7 mouse cellular contexts compared by ENCODE assay signal in the genomic region with DNA sequence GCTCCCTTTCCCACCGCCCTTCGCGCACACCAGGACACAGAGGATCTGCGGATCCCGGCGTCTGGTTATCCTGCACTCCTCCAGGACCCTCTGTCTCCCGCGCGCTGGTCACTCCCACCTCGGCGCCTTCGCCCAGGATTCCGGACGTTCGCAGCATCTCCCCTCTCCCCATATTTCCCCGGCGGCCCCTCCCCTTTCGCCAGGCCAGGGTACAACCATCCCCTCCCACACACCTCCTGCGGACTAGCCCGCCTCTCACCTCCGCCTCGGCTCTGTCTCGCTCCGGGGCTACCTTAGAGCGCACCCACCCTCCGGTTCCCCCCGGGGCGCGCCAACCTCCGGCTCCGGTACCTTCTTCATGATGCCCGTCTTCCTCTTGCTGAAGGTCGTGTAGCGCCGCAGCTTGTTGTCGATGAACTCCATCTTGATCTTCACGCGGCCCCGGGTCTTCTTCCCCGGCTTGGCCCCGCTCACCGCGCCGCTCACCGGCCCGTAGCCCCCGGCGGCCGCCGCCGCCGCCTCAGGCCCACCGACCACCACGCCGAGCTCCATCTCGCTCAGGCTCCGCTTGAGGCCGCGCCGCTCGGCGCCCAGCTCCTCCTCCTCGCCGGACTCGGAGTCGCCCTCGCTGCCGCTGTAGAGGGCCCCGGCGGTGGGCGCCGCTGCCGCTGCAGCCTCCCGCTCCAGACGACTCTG. TPM values are rescaled to one million over a fixed set of nuclear protein-coding genes. Genes with fewer than 3 reads are reported as not detected.
A peak's percentile ranks its signal among the peaks of the same experiment; 100 is the strongest.
DNase-seq lines count a peak whose midpoint lies in the region; ATAC-seq and TF ChIP-seq lines count a peak whose summit lies in the region.

No protein-coding gene starts in this region.

- no peak for TF ChIP-seq POLR2A in ES-Bruce4 (IDR thresholded peaks at IDR 0.05; ENCODE audit: insufficient read depth, low read length)

- H3K27ac ChIP-seq in ES-Bruce4 (ENCODE audit: insufficient read depth, low read length) = no peak overlapping the region
- peak overlapping the region; percentile 98 for H3K27ac ChIP-seq in heart, embryonic 12.5 days (ENCODE audit: poor library complexity, severe bottlenecking)
- peak overlapping the region; percentile 74 for H3K27ac ChIP-seq in midbrain, embryonic 11.5 days (ENCODE audit: low read depth, low read length)
- peak overlapping the region; percentile 93 for H3K27ac ChIP-seq in stomach, embryonic 16.5 days (ENCODE audit: low read length)

- H3K9ac ChIP-seq in ES-Bruce4 (ENCODE audit: low read depth, poor library complexity, severe bottlenecking) = peak overlapping the region; percentile 98
- peak overlapping the region; percentile 100 for H3K9ac ChIP-seq in heart, embryonic 12.5 days
- peak overlapping the region; percentile 96 for H3K9ac ChIP-seq in midbrain, embryonic 11.5 days (ENCODE audit: low read length)
- peak overlapping the region; percentile 100 for H3K9ac ChIP-seq in stomach, embryonic 16.5 days (ENCODE audit: low read length)

- ATAC-seq in heart, embryonic 12.5 days (ENCODE audit: insufficient number of reproducible peaks, low FRiP score) = no peak
- peak; percentile 5 for ATAC-seq in midbrain, embryonic 11.5 days (ENCODE audit: low FRiP score)
- ATAC-seq in stomach, embryonic 16.5 days (ENCODE audit: insufficient read depth, low FRiP score) = no peak

- under 1% methylated on average over 73 of the region's 75 CpGs for WGBS in heart, embryonic 12.5 days
- WGBS in midbrain, embryonic 11.5 days = under 1% methylated on average over 73 of the region's 75 CpGs
- under 1% methylated on average over 75 of the region's 75 CpGs for whole genome bisulfite sequencing in stomach, embryonic 16.5 days

- H3K36me3 ChIP-seq in ES-Bruce4 (ENCODE audit: control insufficient read depth, insufficient read depth, low read length, poor library complexity, severe bottlenecking) = 0 out of 2 replicates have a peak, but pooled peaks cover 4% of the 10 kb centered on the region
- H3K36me3 ChIP-seq in heart, embryonic 12.5 days = peaks cover 24% of the 10 kb centered on the region
- H3K36me3 ChIP-seq in midbrain, embryonic 11.5 days (ENCODE audit: control insufficient read depth, insufficient read depth, low read length) = peaks cover 12% of the 10 kb centered on the region
- peaks cover 6% of the 10 kb centered on the region for H3K36me3 ChIP-seq in stomach, embryonic 16.5 days (ENCODE audit: control insufficient read depth, insufficient read depth, low read length)

- peaks cover 3% of the 10 kb centered on the region for H3K4me1 ChIP-seq in ES-Bruce4 (ENCODE audit: control insufficient read depth, insufficient read depth, low read length)
- H3K4me1 ChIP-seq in heart, embryonic 12.5 days (replicated peaks) = peaks cover 41% of the 10 kb centered on the region
- H3K4me1 ChIP-seq in midbrain, embryonic 11.5 days (ENCODE audit: control insufficient read depth, insufficient read depth, low read length) = peaks cover 26% of the 10 kb centered on the region
- H3K4me1 ChIP-seq in stomach, embryonic 16.5 days (ENCODE audit: control insufficient read depth, insufficient read depth, low read length) = peaks cover 23% of the 10 kb centered on the region

- H3K4me2 ChIP-seq in heart, embryonic 12.5 days = peak overlapping the region; percentile 83
- H3K4me2 ChIP-seq in midbrain, embryonic 11.5 days = peak overlapping the region; percentile 91
- peak overlapping the region; percentile 88 for H3K4me2 ChIP-seq in stomach, embryonic 16.5 days (ENCODE audit: low read depth, low read length)

- no peak for TF ChIP-seq CTCF in ES-Bruce4 (IDR thresholded peaks at IDR 0.05; ENCODE audit: low read depth, low read length)

- H3K9me3 ChIP-seq in ES-Bruce4 (replicated peaks; ENCODE audit: control insufficient read depth, insufficient read depth, low read length, poor library complexity, severe bottlenecking) = no peaks in the 10 kb centered on the region
- no peaks in the 10 kb centered on the region for H3K9me3 ChIP-seq in heart, embryonic 12.5 days (replicated peaks)
- H3K9me3 ChIP-seq in midbrain, embryonic 11.5 days (ENCODE audit: control insufficient read depth, low read length) = no peaks in the 10 kb centered on the region
- no peaks in the 10 kb centered on the region for H3K9me3 ChIP-seq in stomach, embryonic 16.5 days (replicated peaks; ENCODE audit: control insufficient read depth, low read length)

- H3K4me3 ChIP-seq in ES-Bruce4 (ENCODE audit: low read depth, low read length) = peak overlapping the region; percentile 84
- peak overlapping the region; percentile 98 for H3K4me3 ChIP-seq in heart, embryonic 12.5 days
- peak overlapping the region; percentile 98 for H3K4me3 ChIP-seq in midbrain, embryonic 11.5 days (ENCODE audit: low read depth, low read length)
- peak overlapping the region; percentile 97 for H3K4me3 ChIP-seq in stomach, embryonic 16.5 days (replicated peaks; ENCODE audit: low read length)

- DNase-seq in A20 (ENCODE audit: low read depth, low spot score) = peak; percentile 58
- peak; percentile 61 to 69 for DNase-seq in cerebellum, postnatal 25 days
- DNase-seq in kidney, postnatal 25 days = peak; percentile 25 to 65
- peak; percentile 94 for DNase-seq in midbrain, embryonic 11.5 days (ENCODE audit: low spot score, missing footprints)

- H3K27me3 ChIP-seq in ES-Bruce4 (ENCODE audit: control insufficient read depth, insufficient read depth, low read length, poor library complexity, severe bottlenecking) = no peaks in the 10 kb centered on the region
- no peaks in the 10 kb centered on the region for H3K27me3 ChIP-seq in heart, embryonic 12.5 days (replicated peaks)
- H3K27me3 ChIP-seq in midbrain, embryonic 11.5 days (ENCODE audit: control insufficient read depth, insufficient read depth, low read length) = no peaks in the 10 kb centered on the region
- H3K27me3 ChIP-seq in stomach, embryonic 16.5 days (ENCODE audit: control insufficient read depth, insufficient read depth, low read length) = no peaks in the 10 kb centered on the region

- TF ChIP-seq EP300 in ES-Bruce4 (IDR thresholded peaks at IDR 0.05; ENCODE audit: insufficient read depth, low read depth, low read length) = no peak

RNA-seq across cellular contexts. Expression of gene Srf, which starts 0.8 kb away (rescaled TPM):
- polyA plus RNA-seq in ES-Bruce4 (2011; ENCODE audit: insufficient read depth, insufficient read length, low read depth, missing spikeins) = 40.5 and 42.0 TPM in 2 replicates
- 15.0 and 17.5 TPM in 2 replicates for polyA plus RNA-seq in heart, embryonic 12.5 days (2016; fragmentation: Nextera tagmentation; extraction: Ambion mirVana)
- 3.6 and 6.0 TPM in 2 replicates for polyA plus RNA-seq in midbrain, embryonic 11.5 days (2014; fragmentation: Nextera tagmentation; extraction: Ambion mirVana)
- 7.0 and 8.9 TPM in 2 replicates for polyA plus RNA-seq in stomach, embryonic 16.5 days (2015; fragmentation: Nextera tagmentation; extraction: Ambion mirVana)

RNA-seq across cellular contexts. Expression of gene Cul9, which starts 8.9 kb away (rescaled TPM):
- polyA plus RNA-seq in ES-Bruce4 (2011; ENCODE audit: insufficient read depth, insufficient read length, low read depth, missing spikeins) = 4.4 and 6.2 TPM in 2 replicates
- 7.2 and 7.4 TPM in 2 replicates for polyA plus RNA-seq in heart, embryonic 12.5 days (2016; fragmentation: Nextera tagmentation; extraction: Ambion mirVana)
- polyA plus RNA-seq in midbrain, embryonic 11.5 days (2014; fragmentation: Nextera tagmentation; extraction: Ambion mirVana) = 2.6 and 4.1 TPM in 2 replicates
- polyA plus RNA-seq in stomach, embryonic 16.5 days (2015; fragmentation: Nextera tagmentation; extraction: Ambion mirVana) = 3.2 and 4.0 TPM in 2 replicates

RNA-seq across cellular contexts. Expression of gene Dnph1, which starts 58.6 kb away (rescaled TPM):
- 21.8 and 24.1 TPM in 2 replicates for polyA plus RNA-seq in ES-Bruce4 (2011; ENCODE audit: insufficient read depth, insufficient read length, low read depth, missing spikeins)
- 24.2 and 25.9 TPM in 2 replicates for polyA plus RNA-seq in heart, embryonic 12.5 days (2016; fragmentation: Nextera tagmentation; extraction: Ambion mirVana)
- polyA plus RNA-seq in midbrain, embryonic 11.5 days (2014; fragmentation: Nextera tagmentation; extraction: Ambion mirVana) = 71.7 and 77.2 TPM in 2 replicates
- polyA plus RNA-seq in stomach, embryonic 16.5 days (2015; fragmentation: Nextera tagmentation; extraction: Ambion mirVana) = 40.4 and 45.3 TPM in 2 replicates
